Comparison of ENCODE assay signal across 23 mouse cellular contexts in the genomic region with DNA sequence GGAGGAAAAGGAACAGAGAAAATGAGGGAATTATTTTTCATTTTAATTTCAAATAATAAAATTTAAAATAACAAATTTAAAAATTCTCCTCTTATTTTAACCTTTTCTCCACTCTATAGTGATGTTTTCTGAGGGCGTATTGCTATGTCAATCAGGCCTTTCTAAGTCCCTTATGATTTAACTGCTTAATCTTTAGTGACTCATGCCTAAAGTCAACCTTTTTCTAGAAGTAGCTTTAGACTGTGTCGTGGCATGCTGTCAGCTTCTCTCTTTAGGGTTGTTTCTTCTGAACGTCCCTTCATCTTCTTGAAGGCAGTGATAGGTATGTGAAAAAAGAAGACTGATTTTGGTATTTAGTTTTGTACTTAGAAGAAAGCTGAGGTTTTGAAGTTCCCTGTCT.
DNase-seq lines count a peak whose midpoint lies in the region; ATAC-seq and TF ChIP-seq lines count a peak whose summit lies in the region.
"Had no signal": no experiment of that assay in that cellular context is flagged by ENCODE, and none has a peak within 500 bp of the region (broad histone marks: within the 10 kb centered on the region; RNA-seq: fewer than 3 reads in every experiment).

No protein-coding gene starts in this region.

- H3K9ac ChIP-seq in stomach, embryonic 16.5 days (ENCODE audit: low read length), result no peak overlapping the region
- no peak overlapping the region for H3K9ac ChIP-seq in stomach, postnatal 0 days (ENCODE audit: low read length)
- no peak overlapping the region for H3K9ac ChIP-seq in midbrain, embryonic 15.5 days
- H3K9ac ChIP-seq in forebrain, embryonic 16.5 days (replicated peaks; ENCODE audit: low read depth, low read length), result no peak overlapping the region

- H3K27ac ChIP-seq in left cerebral cortex, adult 2 months, result 0 out of 2 replicates have a peak overlapping the region, but pooled peaks have one; percentile 15
- peak overlapping the region; percentile 33; the same call in 1 of the 2 replicates for H3K27ac ChIP-seq in bone marrow macrophage, adult 2 months (ENCODE audit: insufficient read depth, low read depth, low read length)
- H3K27ac ChIP-seq in stomach, embryonic 16.5 days (ENCODE audit: low read length), result no peak overlapping the region
- H3K27ac ChIP-seq in stomach, postnatal 0 days (replicated peaks), result no peak overlapping the region; the same call in 1 of the 2 replicates
- H3K27ac ChIP-seq in midbrain, embryonic 15.5 days, result no peak overlapping the region
- H3K27ac ChIP-seq in forebrain, embryonic 16.5 days (ENCODE audit: low read length), result no peak overlapping the region

- ATAC-seq in stomach, embryonic 16.5 days (ENCODE audit: insufficient read depth, low FRiP score), result peak; percentile 64
- peak; percentile 87 for ATAC-seq in stomach, postnatal 0 days (ENCODE audit: low FRiP score, low TSS enrichment)
- no peak for ATAC-seq in midbrain, embryonic 15.5 days (replicated peaks)
- no peak for ATAC-seq in forebrain, embryonic 16.5 days
- ATAC-seq: activated CD4-positive, CD25-positive, alpha-beta regulatory T cell, adult 4 months; CD4-positive, CD25-positive, alpha-beta regulatory T cell, adult 4 months; Patski had no signal

- no peaks in the 10 kb centered on the region for H3K27me3 ChIP-seq in stomach, embryonic 16.5 days (ENCODE audit: control insufficient read depth, insufficient read depth, low read length)
- no peaks in the 10 kb centered on the region for H3K27me3 ChIP-seq in stomach, postnatal 0 days (ENCODE audit: control insufficient read depth, insufficient read depth, low read length)
- no peaks in the 10 kb centered on the region for H3K27me3 ChIP-seq in midbrain, embryonic 15.5 days (replicated peaks)
- H3K27me3 ChIP-seq in forebrain, embryonic 16.5 days (replicated peaks; ENCODE audit: control insufficient read depth, insufficient read depth, low read length), result no peaks in the 10 kb centered on the region
- H3K27me3 ChIP-seq: CH12.LX, Patski had no signal

- peaks cover 2% of the 10 kb centered on the region for H3K4me1 ChIP-seq in bone marrow macrophage, adult 2 months (ENCODE audit: control insufficient read depth, insufficient read depth, low read length)
- H3K4me1 ChIP-seq in stomach, embryonic 16.5 days (ENCODE audit: control insufficient read depth, insufficient read depth, low read length), result 0 out of 2 replicates have a peak, but pooled peaks cover 2% of the 10 kb centered on the region
- H3K4me1 ChIP-seq in stomach, postnatal 0 days (replicated peaks; ENCODE audit: control insufficient read depth, insufficient read depth), result no peaks in the 10 kb centered on the region
- no peaks in the 10 kb centered on the region for H3K4me1 ChIP-seq in midbrain, embryonic 15.5 days
- H3K4me1 ChIP-seq in forebrain, embryonic 16.5 days (replicated peaks; ENCODE audit: control insufficient read depth, insufficient read depth, low read length), result no peaks in the 10 kb centered on the region

- DNase-seq in left cerebral cortex, adult 2 months (ENCODE audit: extremely low spot score in 1 of 2, low spot score in 2 of 2), result no peak
- no peak for DNase-seq in left cerebral cortex, adult 11 months (ENCODE audit: low spot score)
- no peak for DNase-seq in stomach, postnatal 0 days (ENCODE audit: low spot score)
- DNase-seq in heart, postnatal 36 days, result no peak
- DNase-seq: adrenal gland, adult 2 months; adrenal gland, adult 8-10 months; adrenal gland, postnatal 10 days; adrenal gland, postnatal 14 days; adrenal gland, postnatal 25 days; adrenal gland, postnatal 36 days; B cell, adult 2 months; cerebellum, adult 11 months; cerebellum, adult 11-12 months; cerebellum, adult 18-20 months had no signal

- 60% methylated on average over 3 of the region's 3 CpGs for WGBS in stomach, embryonic 16.5 days
- 45% methylated on average over 3 of the region's 3 CpGs for WGBS in stomach, postnatal 0 days
- 78% methylated on average over 3 of the region's 3 CpGs for WGBS in midbrain, embryonic 15.5 days
- 74% methylated on average over 3 of the region's 3 CpGs for WGBS in forebrain, embryonic 16.5 days

- no peak for TF ChIP-seq EP300 in stomach, postnatal 0 days (optimal IDR thresholded peaks at IDR 0.05)

- no peak for TF ChIP-seq POLR2A in bone marrow macrophage, adult 2 months (IDR thresholded peaks at IDR 0.05; ENCODE audit: borderline replicate concordance, low read depth, low read length)

- no peaks in the 10 kb centered on the region for H3K9me3 ChIP-seq in stomach, embryonic 16.5 days (replicated peaks; ENCODE audit: control insufficient read depth, low read length)
- H3K9me3 ChIP-seq in stomach, postnatal 0 days (ENCODE audit: control insufficient read depth, low read length), result no peaks in the 10 kb centered on the region
- no peaks in the 10 kb centered on the region for H3K9me3 ChIP-seq in midbrain, embryonic 15.5 days
- no peaks in the 10 kb centered on the region for H3K9me3 ChIP-seq in forebrain, embryonic 16.5 days (ENCODE audit: control insufficient read depth, low read length)

- no peaks in the 10 kb centered on the region for H3K36me3 ChIP-seq in stomach, embryonic 16.5 days (ENCODE audit: control insufficient read depth, insufficient read depth, low read length)
- no peaks in the 10 kb centered on the region for H3K36me3 ChIP-seq in stomach, postnatal 0 days (ENCODE audit: control insufficient read depth, insufficient read depth, low read length)
- no peaks in the 10 kb centered on the region for H3K36me3 ChIP-seq in midbrain, embryonic 15.5 days (replicated peaks)
- H3K36me3 ChIP-seq in forebrain, embryonic 16.5 days (ENCODE audit: control insufficient read depth, insufficient read depth), result no peaks in the 10 kb centered on the region
- H3K36me3 ChIP-seq: G1E had no signal

- no peak overlapping the region for H3K4me3 ChIP-seq in left cerebral cortex, adult 2 months
- H3K4me3 ChIP-seq in bone marrow macrophage, adult 2 months (ENCODE audit: insufficient read depth, low read length), result no peak overlapping the region
- H3K4me3 ChIP-seq in stomach, embryonic 16.5 days (replicated peaks; ENCODE audit: low read length), result no peak overlapping the region
- H3K4me3 ChIP-seq in stomach, postnatal 0 days (ENCODE audit: low read depth, low read length), result no peak overlapping the region
- H3K4me3 ChIP-seq in midbrain, embryonic 15.5 days, result no peak overlapping the region
- H3K4me3 ChIP-seq in forebrain, embryonic 16.5 days (replicated peaks; ENCODE audit: low read length), result no peak overlapping the region

- intact Hi-C loops in left cerebral cortex, adult 2 months (cut with DNase I), result no loop called here
- intact Hi-C loops in heart, postnatal 36 days (cut with DNase I), result no loop called here

- no peak overlapping the region for H3K4me2 ChIP-seq in stomach, embryonic 16.5 days (ENCODE audit: low read depth, low read length)
- no peak overlapping the region for H3K4me2 ChIP-seq in stomach, postnatal 0 days (replicated peaks; ENCODE audit: low read depth)
- H3K4me2 ChIP-seq in midbrain, embryonic 15.5 days, result no peak overlapping the region
- H3K4me2 ChIP-seq in forebrain, embryonic 16.5 days (ENCODE audit: low read length), result no peak overlapping the region

- TF ChIP-seq CTCF in left cerebral cortex, adult 2 months (IDR thresholded peaks at IDR 0.05), result no peak
- no peak for TF ChIP-seq CTCF in bone marrow macrophage, adult 2 months (IDR thresholded peaks at IDR 0.05; ENCODE audit: low read depth, low read length)
- no peak for TF ChIP-seq CTCF in stomach, postnatal 0 days (IDR thresholded peaks at IDR 0.05; ENCODE audit: low read depth)

Comparison
In these comparisons a context has a peak if more than half of its experiments do, and no peak if none do; other contexts are left out.
1. H3K27ac ChIP-seq: peak in left cerebral cortex, adult 2 months (single experiment) and bone marrow macrophage, adult 2 months (single experiment); none in stomach, embryonic 16.5 days (single experiment), stomach, postnatal 0 days (single experiment), midbrain, embryonic 15.5 days (single experiment) and forebrain, embryonic 16.5 days (single experiment).
2. ATAC-seq: peak in stomach, embryonic 16.5 days (single experiment) and stomach, postnatal 0 days (single experiment); none in midbrain, embryonic 15.5 days (single experiment) and forebrain, embryonic 16.5 days (single experiment).